Mouse (Mus musculus) adrenal gland, postnatal 14 days (tissue): ENCODE results near the gene Mmgt2. TPM values are rescaled to one million over a fixed set of nuclear protein-coding genes. Genes with fewer than 3 reads are reported as not detected.
"Not testable (repeated sequence)": the region's sequence is repeated elsewhere in the genome, so short reads cannot be mapped to it uniquely, and the experiment has no call there.

Source experiments
- DNase-seq: peaks from one replicate; pipeline ENCODE4 v3.0.0; 2021; ENCODE audit warnings: mixed read lengths
- total RNA-seq: library from RNA; stranded (reverse); gene quantifications from 2 replicates; pipeline ENCODE4 v1.2.3, GENCODE M21; 2021

Gene Mmgt2
- total RNA-seq, 1 experiment from 2014 or later: 26.6 TPM

DNA sequence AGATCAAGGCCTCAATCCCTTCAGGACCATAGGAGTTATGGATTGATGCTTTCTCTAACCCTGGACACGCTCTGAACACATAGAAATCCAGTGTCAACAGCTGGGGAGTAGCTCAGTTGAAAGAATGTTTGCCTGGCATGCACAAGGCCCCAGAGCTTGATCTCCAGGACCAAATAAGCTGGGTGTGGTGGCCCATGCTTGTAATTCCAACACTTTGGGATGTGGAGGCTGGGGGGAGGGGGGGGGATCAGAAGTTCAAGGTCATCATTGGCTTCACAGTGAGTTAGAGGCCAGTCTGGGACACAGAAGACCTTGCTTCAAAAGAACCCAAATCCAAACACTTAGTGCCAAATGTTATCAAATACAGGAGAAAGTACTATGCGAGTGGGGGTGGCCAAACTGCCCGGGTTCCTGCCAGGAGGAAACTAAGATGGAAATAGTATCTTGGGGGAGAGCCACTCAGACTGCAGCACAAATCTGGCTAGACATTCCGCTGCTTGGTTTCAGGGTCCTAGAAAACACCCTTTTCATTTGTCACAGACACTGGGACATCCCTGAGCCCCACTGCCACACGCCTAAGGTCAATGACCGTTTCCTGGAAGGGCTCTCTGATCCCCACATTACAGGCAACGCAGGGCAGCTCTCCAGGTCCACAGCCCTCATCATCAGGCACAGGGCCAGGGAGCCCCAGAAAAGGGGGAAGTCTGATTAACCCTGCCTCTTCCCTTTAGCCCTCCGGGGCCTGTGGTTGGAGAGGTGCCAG is 2.6 kb upstream of the Mmgt2 start:
- DNase-seq: peak; percentile 76

DNA sequence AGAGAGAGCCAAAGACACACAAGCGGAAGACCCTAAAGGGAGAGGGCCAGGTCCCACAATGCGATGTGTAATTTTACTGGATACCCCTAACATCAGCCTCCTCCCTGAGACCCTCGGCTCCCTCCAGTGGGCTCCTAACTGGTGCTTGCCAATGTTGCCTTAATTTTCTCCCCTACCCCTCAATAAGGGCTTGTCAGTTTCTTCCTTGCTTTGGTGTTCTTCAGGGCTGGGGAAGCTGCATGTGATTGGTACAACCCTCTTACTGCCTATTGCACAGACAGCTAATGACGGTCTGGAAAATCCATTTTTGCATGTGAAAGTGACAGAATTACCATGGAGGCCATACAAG is 2.0 kb upstream of the Mmgt2 start:
- no peak for DNase-seq

DNA sequence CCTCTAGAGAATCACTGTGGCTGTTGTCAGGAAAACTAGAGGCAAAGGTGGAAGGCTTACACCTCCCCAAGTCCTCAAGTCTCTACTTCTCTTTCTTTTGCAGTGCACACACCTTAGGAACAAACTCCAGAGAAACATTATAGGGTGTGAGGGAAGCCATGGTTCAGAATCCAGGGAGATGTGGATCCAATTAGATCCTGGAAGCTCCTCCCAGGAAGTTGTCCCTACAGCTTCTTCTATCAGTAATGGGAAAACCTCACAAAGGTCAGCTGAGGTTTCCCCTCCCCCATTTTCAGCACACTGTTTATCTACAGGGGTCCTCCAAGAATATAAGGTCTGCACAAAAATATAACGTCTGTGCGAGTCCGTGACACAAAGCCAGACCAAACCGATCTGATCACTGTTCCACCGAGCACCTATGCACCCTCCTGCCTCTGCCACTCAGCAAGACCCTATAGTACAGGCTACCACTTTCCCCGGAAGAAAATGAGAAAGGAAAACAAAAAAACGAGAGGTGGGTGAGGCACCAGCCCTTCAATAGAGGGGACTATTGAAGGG is 1.4 kb upstream of the Mmgt2 start:
- no peak for DNase-seq

DNA sequence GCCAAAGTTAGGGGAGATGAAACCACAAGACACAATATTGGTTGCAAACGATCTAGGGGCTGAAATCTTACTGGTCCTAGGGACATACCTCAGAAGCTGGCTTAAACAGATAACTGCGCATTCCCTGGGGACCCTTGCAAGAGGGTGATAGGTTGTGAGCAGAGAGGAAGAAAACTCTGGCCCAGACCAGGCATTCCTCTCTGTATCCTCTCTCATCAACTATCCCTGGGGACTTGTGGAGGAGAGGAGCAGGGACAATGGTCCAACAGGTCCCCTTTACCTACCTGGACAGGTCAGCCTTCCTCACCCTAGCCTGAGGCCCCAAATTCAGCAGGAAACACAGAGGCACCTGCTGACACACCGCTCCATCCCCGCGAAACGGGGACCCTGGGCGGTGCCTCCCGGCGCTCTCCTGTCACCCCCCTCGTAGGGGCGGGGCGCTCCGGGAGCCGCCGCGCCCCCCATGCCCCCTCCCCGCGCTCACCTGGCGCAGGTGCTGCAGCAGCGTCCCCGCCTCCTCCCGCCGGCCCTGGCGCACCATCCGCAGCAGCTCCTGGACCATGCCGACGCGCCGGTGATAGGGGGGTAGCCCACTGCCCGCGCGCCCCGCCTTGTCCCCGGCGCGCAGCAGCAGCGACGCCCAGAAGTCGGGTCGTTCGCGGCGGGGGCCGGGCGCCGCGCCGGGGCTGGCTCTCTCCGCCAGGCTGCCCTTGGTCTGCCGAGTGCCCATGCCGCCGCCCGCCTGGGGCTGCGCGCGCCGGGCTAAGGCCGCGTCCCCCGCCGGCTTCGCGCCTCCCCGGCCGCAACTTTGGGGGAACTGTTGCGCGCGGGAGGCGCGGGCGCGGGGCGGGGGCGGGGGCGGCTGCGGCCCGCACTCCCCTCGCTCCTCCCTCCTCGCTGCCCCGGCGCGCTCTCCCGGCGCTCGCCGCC is 538 bp upstream of the Mmgt2 start, which contains the start of gene Lrrc75a:
TSS of gene Lrrc75a (minus strand) at position 863 of the 930 bp plus-strand sequence.
- DNase-seq: peak; percentile 20

DNA sequence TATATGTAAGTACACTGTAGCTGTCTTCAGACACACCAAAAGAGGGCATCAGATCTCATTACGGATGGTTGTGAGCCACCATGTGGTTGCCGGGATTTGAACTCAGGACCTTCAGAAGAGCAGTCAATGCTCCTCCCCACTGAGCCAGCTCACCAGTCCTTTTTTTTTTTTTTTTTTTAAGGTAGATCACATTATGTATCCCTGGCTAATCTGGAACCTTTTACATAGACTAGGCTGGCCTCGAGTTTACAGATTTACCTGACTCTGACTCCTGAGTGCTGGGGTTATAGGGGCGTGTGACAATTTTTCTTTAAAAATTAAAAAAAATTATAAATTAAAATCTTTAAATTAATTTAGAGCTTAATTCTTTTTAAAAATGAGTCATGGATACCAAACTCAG is 1.3 kb downstream of the Mmgt2 start:
- not testable (repeated sequence) for DNase-seq

DNA sequence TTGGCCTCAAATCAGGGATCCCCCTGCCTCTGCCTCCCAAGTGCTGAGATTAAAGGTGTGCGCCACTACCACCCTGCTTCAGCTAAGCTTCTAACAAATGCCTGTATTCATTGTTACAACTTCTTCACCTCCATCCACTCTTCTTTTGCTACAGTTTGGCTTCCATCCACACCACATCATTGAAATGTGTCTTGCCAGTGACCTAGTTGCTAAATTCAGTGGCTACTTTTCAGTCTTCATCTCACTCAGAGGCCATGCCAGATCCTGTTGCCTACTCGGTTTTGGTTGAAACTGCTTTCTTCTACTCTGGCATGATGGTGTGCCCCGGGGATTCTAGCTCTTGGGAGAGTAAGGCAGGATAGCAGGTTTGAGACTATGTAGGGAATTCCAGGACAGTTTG is 3.1 kb downstream of the Mmgt2 start:
- peak; percentile 26 for DNase-seq

DNA sequence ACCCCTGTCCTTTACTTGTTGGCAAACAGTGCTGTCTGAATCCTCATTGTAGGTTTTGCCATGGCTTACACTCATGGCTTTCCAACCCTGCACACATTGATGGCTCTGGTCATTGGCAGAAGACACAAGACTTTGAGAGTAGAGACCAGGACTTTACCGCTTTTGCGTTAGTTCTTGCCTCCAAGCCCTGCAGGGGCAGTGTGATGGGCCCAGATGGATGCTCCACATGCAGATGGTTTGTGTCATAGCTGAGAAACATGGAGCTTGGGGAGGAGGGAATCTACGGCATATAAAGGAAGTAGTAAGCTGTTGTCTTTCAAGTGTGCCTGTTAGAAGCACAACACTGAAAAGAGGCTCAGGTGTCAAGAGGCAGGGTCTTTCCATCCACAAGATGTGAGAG is 3.6 kb downstream of the Mmgt2 start:
- DNase-seq: no peak

DNA sequence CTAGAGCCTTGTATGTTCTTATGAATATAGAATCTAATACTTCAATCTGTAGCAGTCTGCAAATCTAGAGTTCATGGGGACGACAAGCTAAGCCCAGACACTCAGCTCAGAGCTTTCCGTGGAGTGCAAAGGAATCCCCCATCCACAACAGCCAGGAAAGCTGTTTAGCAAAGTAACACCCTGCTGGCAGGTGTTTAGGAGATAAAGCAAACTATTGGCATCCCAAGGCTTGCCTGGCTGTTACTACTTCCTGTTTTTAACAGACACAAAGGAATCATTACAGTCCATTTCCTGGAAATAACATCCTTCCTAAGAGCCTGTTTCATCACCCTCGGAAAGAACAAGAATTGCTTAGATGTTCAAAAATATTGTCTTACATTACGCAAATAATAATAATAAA is 12.4 kb downstream of the Mmgt2 start:
- no peak for DNase-seq

DNA sequence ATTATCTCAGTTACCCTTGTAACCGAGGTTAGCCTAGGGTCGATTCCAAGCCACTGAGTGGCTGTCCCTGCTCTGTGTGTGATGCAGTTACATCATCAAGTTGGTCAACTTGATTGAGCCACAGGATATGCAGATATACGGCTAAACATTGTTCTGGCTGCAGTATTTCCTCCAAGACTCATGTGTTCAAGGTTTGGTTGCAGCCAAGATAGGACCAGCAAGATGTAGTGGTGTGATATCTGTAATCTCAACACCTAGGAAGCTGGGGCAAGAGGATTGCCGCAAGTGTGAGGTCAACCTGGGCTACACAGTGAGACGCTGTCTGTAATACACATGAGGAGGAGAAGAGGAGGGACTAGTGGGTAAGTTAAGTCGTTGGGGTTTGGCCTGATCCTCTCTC is 15.8 kb downstream of the Mmgt2 start:
- DNase-seq: no peak

DNA sequence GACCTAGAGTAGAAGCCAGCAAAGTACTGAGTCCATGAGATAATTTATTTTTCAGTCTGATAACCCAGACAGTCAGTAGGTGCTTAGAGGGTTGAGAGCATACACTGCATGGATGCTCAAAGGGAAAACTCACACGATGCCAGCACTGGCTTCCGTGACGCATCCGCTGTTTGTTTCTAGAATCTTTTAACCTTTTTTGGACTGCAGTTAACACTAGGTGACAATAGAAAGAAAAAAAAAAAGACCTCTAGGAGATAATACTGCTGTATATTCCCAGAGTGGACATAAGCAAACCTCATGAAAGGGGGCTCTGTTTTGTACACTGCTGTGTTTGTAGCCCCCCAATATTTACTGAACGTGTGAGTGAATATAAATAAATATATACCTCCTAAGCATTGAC is 20.5 kb downstream of the Mmgt2 start:
- DNase-seq: no peak

DNA sequence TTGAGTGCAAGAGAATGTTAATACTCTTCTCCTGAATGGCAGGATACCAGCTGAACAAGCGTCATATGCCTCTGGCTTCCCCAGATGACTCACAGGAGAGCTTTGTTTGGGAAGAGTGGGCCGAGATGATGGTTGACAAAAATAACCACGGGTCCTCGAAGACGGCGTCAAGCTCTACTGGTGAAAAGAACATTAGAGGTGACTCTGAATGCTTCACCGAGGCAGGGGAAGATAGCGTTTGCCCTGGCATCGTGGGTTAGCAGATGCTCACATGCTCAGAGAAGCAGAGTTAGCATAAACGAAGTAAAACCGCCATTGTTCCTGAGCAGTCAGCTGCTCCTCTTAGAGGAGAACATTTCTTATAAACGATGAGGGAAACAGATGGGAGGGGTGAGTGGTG is 21.0 kb downstream of the Mmgt2 start:
- DNase-seq: no peak

DNA sequence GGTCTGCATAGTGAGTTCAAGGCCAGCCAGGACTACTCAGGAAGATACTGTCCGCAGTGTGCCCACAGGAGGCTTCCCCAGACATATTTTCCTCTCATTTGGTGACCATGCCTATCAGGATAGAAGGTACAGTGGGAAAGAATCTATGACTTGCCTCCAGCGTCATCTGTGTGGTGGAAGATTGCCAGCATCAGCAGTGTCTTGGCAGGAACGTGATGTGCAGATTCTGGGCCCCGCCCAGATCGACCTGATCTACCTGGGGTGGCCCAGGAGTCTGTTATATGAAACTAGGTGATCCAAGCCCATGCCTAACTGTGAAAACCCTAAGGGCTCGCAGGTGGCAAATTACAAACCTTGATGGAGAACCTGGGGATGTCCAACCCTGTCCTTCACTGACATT is 21.5 kb downstream of the Mmgt2 start:
- no peak for DNase-seq

DNA sequence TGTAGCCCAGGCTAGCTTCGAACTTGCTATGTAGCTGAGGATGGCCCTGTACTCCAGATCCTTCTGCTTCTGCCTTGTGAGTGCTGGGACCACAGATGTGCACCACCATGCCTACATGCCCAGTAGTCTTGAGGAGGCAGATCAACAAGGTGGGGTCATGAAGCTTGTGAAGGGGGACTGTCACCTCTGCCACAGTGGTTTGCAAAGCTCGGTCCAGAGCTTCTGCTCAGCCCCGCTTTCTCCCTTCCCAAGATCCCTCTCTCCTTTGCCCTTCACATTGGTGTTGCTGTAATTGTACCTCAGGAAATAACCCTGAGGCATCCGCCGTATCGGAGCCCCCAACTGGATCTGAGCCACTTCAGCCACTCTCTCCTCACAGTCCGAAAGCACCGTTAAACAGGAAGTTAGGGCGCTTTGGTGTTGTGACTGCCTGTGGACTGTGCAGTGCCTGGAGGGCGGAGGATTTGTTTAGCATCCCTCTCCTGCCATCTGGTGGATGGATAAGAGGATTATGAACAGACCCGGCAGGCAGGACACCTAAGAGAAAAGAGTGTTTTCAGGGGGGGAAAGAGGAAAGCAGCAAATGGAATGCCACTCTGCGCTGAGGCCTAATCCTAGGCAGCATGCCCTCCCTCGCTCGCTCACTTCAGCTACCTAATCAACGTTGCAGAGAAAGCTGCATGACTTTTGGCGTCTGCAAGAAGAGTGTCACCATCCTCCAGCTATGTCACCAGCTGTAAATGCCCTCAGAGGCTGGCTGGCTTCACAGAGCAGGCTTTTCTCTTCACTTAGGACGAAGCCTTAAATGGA is 27.2 kb downstream of the Mmgt2 start:
- DNase-seq: peak; percentile 82

DNA sequence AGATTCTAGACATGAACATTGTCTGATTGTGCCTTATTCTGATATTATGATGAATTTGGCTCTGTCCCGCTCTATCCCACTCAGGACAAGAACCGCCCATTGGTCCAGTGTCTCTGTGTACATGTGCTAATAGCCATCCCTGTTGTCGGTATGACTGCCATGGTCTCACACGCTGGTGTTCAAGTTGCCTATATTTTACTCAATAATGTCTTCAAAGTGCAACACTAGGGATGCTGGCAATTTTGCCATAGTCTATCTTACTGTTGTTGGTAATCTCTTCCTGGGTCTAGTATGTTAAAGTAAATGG is 27.8 kb downstream of the Mmgt2 start:
- DNase-seq: no peak

DNA sequence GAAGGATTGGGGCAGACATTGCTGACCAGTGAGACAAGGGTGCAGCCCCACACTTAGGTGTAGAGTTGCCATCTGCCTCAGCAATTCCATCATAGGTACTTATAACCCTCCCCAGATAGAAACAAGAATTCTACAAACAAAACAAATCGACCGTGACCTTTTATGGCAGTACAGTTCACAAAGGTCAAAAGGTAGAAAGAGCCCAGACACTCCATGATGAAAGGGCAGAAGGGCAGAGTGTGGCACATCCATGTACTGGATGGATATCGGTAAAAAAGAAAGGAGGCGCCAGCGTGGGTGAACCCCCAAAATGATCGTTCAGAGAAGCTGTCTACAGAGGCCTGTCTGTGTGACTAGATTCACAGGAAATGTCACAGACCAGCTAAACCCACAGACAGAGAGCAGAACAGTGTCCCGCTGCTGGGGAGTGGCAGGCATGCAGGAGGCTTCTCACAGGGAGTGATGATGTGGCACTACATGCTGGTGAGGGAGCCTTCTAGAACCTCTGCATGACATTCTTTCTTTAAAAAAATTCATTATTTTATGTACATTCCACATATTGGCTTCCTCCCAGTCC is 30.4 kb downstream of the Mmgt2 start:
- DNase-seq: no peak

DNA sequence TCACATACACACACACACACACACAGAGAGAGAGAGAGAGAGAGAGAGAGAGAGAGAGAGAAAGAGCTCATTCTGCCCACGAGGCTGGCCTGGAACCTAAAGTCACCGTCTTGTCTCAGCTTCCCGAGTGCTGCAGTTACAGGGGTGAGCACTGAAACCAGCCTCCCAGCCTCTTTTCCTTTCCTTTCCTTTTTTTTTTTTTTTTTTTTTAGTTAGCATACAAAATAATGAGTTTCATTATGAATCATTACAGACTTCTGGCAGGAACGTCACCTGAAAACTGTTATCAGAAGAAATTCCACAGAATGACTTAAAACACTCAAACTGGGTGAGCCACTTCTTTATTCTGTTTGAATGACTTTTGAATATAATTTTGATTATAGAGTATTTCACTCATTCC is 31.5 kb downstream of the Mmgt2 start:
- no peak for DNase-seq

DNA sequence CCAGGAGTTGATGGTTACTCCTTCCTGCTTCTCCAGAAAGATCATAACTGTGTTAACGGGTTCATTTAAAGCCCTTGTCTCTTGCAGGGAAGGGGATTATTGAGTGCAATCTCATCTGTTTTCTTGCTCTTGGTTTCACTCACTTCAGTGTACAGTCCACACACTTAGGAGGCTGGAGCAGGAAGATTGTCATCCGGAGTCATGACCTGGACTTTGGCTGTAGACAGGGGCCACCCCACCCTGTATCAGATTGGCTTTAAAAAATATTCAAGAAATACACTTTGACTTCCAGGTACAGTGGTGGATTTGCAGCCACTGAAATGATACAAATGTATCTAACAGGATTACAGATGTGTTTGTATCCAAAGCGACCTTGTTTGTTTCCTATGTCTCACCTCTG is 43.1 kb downstream of the Mmgt2 start:
- no peak for DNase-seq

DNA sequence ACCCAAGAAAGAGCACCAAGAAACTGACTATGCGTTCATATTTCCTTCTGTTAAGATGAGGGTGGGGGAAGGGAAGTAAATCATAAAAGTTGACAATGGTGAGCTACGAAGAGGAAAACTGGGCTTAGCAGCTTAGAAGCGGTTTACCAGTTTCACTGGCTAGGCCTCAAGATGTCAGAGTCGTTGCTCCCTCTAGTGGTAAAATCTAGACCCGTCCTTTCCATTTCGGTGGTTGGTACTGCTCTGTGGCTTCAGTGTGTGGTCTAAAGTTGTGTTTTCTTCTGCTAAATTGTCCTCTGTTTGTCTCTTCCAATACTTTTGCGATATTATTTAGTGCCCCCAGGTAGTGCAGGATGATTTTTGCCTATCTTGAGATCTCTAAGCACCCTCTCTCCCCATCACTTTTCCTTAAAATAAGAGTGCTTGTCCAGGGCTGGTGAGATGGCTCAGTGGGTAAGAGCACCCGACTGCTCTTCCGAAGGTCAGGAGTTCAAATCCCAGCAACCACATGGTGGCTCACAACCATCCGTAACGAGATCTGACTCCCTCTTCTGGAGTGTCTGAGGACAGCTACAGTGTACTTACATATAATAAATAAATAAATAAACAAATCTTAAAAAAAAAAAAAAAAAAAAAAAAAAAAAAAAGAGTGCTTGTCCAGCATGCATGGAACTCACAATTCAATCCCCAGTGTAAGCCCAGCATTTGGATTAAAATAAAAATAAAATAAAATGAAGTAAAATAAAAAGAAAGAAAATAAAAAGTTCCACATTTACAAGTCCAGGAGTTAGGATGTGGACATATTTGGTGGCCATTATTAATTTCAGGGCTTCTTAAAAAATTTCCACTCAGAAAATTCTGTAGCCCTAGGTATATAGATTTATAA is 45.1 kb downstream of the Mmgt2 start:
- peak; percentile 48 for DNase-seq

DNA sequence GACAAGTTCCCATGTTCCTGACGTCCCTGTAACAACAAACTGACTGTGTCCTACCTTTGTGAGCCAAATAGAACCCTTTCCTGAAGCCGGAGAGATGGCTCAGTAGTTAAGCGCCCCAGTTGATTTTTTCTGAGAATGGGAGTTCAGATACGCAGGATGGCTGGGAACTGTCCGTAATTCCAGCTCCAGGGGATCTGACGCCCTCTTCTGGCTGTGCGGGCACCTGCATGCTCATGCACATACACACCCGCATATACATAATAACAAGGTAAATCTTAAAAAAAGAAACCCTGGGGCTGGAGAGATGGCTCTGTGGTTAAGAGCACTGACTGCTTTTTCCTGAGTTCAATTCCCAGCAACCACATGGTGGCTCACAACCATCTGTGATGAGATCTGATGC is 46.7 kb downstream of the Mmgt2 start:
- no peak for DNase-seq

DNA sequence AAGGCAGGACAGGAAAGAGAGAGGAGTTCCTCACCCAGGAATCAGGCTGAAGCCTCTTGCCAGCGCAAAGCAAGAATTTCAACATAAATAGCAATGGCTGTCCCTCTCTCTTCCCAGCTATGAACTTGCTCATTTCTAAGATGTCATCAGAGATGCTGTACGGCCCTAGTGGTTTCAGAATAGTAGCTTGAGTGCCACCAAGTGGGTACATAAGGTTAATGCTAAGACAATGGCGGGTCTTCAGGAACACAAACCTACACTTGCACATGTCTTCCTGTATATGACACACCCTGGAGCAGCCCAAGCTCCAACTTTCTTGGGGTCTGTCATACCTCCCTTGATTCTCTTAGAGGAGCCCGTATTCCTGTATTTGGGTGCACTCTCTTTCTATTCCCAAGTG is 51.3 kb downstream of the Mmgt2 start:
- DNase-seq: no peak

DNA sequence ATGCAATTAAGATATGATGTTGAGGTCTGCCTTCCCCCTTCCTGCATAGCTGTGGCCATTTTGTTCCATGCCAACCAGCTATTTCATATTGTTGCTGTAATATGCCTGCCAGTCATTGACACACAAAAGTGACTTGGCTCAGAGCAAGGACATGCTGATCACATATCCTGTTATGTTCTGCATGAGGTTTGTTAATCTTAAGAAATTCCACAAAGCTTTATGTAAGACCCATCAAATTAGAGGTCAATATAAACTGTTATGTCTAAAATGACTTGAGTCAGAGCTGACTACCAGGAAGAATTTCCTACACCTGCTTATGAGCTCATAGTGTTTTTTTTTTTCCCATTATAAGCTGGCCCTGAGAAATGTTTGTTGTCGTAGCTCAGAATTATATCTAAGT is 52.8 kb downstream of the Mmgt2 start:
- no peak for DNase-seq
